Mouse (Mus musculus): Measurements from ENCODE around the gene Cyp1b1. TPM values are rescaled to one million over a fixed set of nuclear protein-coding genes. Genes with fewer than 3 reads are reported as not detected.

The Cyp1b1 gene
- total RNA-seq (2021) = under 1 TPM; 0.36 to 0.42 TPM
- long read RNA-seq, experiment 1, full-length matches to known transcripts = 1 of 2 reads
- long read RNA-seq, experiment 1, partial matches to known transcripts = 0 of 2 reads
- long read RNA-seq, experiment 1, other reads (novel, unspliced or antisense) = 1 of 2 reads
- long read RNA-seq, experiment 2, full-length matches to known transcripts = 1 of 1 reads
- long read RNA-seq, experiment 2, partial matches to known transcripts = 0 of 1 reads
- long read RNA-seq, experiment 2, other reads (novel, unspliced or antisense) = 0 of 1 reads

DNA sequence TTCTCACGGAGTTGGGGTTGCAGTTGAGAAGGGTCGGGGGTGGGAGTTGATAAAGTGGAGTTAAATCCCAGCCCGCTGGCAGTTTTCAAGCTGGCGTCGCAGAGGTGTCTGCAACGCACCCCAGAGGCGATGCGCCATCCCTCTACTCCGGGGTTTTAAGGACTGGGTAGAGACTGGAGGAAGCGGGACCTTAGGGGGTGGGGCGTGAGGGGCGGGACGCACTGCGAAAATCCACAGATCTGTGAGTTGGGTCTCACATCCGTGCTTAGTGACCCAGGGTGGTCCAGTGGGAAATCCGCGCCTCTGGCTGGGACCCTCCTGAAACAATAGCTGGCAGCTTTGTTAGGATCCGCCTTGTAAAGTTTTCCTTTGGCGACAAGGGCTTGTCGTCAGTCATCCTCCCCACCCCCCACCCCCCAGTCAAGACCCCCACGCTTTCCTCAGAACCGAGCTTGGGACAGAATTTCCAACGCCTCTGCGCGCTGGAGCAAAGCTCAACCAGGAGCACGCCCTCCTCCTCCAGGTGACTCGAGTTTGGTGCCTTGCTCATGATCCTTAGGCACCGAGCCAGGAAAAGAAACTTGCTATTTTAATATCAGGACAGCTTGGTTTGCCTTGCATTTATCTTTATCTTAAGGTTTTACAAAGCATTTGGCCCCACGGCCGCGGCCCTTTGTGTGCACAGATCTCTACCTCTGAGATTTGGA lies at the start of gene Cyp1b1:
Cyp1b1 (minus strand) TSS at position 131 of the 707 bp plus-strand sequence.
- no peak for DNase-seq (ENCODE audit: low spot score in 2 of 2)

- no peak for DNase-seq (ENCODE audit: low spot score in 2 of 2)
Observed at GRCm38 (mm10) chr17:79761841-79762240, 47.0 kb upstream of the Cyp1b1 start.

- DNase-seq (ENCODE audit: low spot score in 2 of 2) = no peak
Observed at GRCm38 (mm10) chr17:79753831-79754230, 39.0 kb upstream of the Cyp1b1 start.

GRCm38 (mm10) chr17:79752836-79753235 lies 38.0 kb upstream of the Cyp1b1 start:
- DNase-seq (ENCODE audit: low spot score in 2 of 2) = no peak

DNA sequence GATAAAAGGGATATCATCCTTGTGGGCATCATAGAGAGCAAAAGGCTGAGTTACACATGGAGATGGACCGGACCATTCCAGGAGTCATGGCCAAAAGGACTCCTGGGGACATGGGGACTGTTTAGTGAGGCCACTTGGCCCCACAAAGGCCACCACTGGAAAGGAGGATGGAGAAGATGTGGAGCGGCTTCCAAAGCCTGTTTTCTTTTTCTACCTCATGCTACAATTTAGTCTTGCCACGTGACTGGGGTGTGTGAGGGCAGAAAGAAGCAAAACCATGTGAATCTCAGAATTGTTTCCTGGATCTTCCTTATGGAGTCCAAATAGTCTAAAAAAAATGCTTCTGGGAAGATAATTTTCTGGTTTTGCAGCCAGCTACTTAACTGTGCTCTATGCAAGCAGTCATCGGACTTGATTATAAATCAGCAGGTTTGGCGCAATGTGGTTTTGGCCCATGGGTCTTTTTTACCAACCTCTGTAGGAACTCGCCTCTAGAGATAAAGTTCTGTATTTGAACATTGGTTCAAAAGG lies 36.9 kb upstream of the Cyp1b1 start:
- DNase-seq (ENCODE audit: low spot score in 2 of 2) = no peak

GRCm38 (mm10) chr17:79749647-79750046 lies 34.8 kb upstream of the Cyp1b1 start:
- DNase-seq (ENCODE audit: low spot score in 2 of 2) = no peak

DNA sequence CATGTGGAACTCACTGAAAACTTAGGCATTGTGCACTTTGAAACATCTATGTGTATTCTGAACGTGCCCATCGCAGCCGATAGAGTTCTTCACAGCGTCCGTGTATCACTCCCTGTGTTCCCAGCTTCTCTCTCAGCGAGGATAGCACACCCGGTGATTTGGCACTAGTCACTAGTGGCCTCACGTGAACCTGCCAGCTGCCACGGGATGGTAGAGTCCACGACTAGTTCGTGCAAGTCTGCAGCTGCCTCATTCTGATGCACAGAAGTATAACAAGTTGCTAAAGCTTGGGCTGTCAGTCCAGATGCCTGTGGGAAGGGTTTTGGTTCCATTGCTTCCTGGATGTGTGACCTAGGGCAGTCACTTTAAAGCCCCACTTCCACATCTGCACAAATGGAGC lies 32.1 kb upstream of the Cyp1b1 start:
- no peak for DNase-seq (ENCODE audit: low spot score in 2 of 2)

DNA sequence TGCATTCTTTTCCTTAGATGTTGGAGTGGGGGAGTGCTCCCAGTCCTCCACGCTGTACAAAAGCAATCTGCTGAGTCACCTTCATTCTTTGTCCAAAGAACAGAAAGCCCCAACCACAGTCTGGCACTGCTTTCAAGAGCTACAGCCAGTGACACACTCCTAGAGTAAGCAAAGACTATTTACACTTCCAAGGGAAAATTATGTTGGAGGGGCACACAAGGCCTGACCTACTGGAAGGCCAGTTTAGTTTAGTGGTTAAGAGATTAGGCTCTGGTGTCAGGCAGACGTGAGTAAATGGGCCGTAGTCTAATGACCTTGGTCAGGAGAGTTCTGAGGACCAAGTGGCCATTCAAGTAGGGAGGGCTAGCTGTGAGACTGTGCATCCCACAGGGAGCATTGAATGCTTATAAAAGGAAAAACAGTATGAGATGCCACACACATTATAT lies 31.3 kb upstream of the Cyp1b1 start:
- no peak for DNase-seq (ENCODE audit: low spot score in 2 of 2)

- DNase-seq (ENCODE audit: low spot score in 2 of 2) = no peak
Observed at GRCm38 (mm10) chr17:79745051-79745731, 30.3 kb upstream of the Cyp1b1 start.

DNA sequence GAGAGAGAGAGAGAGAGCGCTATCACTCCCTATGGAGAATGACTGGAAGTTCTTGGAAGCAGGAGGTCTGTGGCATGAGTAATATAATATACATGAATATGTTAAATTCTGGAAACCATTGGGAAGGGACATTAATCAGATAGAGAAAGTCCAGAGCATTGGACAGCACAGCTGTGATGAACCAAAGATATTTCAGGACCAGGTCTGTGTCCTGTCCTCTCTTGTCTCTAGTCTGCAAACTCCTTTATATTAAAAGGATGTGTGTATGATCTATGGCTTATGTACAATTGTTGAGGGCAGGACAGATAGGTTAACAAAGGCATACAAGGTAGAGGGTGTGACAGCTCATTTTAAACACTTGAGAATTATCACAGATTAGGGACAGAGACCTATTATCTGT lies 28.6 kb upstream of the Cyp1b1 start:
- no peak for DNase-seq (ENCODE audit: low spot score in 2 of 2)

GRCm38 (mm10) chr17:79742635-79743034 lies 27.8 kb upstream of the Cyp1b1 start:
- no peak for DNase-seq (ENCODE audit: low spot score in 2 of 2)

DNA sequence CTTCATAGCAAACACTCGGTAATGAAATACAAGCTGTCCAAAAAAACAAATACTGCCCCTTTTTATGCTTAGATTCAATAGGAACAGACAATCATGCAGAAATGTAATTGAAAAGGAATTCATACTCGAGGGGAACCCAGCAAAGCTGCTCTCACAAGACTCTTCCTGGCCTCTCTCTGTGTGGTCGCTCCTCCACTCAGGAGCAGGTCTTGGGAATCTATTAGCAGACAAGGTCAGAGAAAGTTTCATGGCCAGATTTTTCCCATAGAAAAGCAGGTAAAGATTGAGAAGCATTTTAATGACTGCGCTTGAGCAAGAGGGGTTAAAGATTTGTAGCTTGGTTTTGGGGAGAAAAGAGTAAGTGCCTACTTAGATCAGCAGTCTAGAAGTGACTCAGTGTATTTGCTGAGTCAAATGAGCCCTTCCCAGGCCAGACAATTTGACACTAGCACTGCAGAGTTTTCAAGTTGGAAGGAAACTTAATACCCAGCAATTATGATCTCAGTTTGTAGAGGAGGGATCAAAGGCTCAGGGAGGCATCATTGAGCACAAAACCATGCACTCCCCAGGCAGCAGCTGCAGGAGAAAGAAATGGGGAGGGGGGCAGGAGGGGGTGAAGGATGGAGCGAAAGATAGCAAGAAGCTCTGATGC lies 24.1 kb upstream of the Cyp1b1 start:
- no peak for DNase-seq (ENCODE audit: low spot score in 2 of 2)

- DNase-seq (ENCODE audit: low spot score in 2 of 2) = no peak
Observed at GRCm38 (mm10) chr17:79737598-79737997, 22.7 kb upstream of the Cyp1b1 start.

DNA sequence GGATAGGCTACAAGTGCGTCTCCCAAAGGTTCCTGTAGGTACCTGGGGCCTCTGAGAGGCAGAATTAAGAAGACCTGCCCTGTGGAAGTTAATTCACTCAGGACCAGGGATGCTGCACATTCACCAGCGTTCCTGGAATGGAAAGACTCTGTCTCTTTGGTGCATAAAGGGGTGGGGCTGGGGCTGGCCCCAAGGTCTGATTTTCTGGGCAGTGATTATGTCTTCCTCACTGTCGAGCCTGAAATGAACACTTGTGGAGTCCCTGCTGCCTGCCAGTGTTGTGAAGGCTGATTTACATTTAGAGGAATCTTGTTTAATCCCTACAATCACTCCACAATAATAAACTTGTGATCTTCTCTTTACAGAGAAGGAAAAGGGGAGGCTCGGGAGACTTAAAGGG lies 18.2 kb upstream of the Cyp1b1 start:
- no peak for DNase-seq (ENCODE audit: low spot score in 2 of 2)

GRCm38 (mm10) chr17:79730988-79731387 lies 16.1 kb upstream of the Cyp1b1 start:
- DNase-seq (ENCODE audit: low spot score in 2 of 2) = no peak

DNA sequence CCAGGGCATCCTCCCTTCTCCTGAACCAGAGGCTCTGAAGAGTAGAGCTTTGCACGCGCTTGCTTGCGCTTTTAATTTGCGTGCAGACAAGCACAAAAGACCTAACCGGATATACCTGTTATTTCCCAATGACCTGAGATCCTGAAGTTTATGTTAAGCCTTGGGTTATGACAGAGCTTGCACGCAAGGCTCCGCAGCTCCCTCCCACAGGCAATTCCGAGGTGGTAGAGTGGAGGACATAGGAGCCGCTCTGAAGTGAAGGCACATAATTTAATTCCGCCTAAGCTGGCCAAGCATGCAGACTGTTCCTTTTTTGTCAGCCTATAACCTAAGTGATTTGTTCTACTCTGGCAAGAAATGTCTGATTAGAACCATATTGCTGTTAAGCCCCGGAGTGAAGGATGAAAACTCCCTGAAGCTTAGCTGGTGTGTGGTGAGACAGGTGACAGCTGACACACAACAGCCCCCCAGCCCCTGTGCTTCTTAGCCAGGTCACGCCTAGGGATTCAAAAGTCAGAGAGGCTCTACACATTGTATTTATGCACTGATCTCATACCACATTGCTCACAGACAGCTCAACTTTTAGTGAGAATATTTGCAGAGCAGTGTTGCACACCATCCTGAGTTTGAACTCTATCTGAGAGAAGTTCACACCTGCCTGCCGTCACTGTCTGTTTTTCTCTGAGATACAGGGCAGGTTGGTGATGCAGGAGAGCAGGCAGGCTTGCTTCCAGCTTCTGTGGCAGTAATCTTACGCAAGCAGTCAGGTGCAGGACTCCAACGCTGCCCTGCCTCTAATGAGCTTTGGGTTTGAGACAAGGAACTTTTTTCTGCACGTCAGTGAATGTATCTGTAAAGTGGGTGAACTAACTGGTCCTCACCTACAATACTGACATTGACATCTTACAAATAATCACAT lies 14.0 kb upstream of the Cyp1b1 start:
- DNase-seq (ENCODE audit: low spot score in 2 of 2) = no peak

DNA sequence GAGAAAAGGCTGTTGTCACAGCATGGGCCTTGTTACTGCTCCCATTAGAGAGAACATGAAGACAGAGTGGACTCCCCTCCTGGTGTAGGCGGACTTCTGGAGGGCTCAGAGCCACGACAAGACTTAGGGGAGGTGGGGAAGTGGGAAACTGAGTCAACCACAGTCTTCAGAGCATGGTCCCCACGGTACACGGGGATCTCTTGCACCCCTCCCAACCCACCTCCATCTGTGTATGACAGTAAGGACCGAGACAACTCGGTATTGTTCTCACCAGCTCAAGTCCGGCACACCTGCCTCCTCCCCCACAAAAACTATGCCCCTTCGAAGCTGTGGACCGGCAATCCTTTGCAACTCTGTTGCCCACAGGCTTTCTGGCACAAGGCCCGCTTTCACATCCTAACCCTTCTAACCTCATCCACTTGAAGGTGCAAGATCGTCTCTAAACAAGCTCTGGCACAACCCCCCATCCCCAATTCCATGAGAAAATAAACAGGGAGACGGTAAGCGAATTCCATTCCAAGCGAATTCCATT lies 13.3 kb upstream of the Cyp1b1 start:
- no peak for DNase-seq (ENCODE audit: low spot score in 2 of 2)

GRCm38 (mm10) chr17:79726613-79727012 lies 11.8 kb upstream of the Cyp1b1 start:
- DNase-seq (ENCODE audit: low spot score in 2 of 2) = no peak

- no peak for DNase-seq (ENCODE audit: low spot score in 2 of 2)
Observed at GRCm38 (mm10) chr17:79720681-79721080, 5.8 kb upstream of the Cyp1b1 start.

- peak; percentile 64 to 82 for DNase-seq (ENCODE audit: low spot score in 2 of 2)
Observed at GRCm38 (mm10) chr17:79715649-79716143, 835 bp upstream of the Cyp1b1 start.
